Mouse (Mus musculus) left cerebral cortex, adult 8-10 months (tissue): Measurements from ENCODE around the gene Ptges3l. TPM values are rescaled to one million over a fixed set of nuclear protein-coding genes. Genes with fewer than 3 reads are reported as not detected.
"Not testable (repeated sequence)": the region's sequence is repeated elsewhere in the genome, so short reads cannot be mapped to it uniquely, and the experiment has no call there.

Experiments
- DNase-seq, 2 experiments: peaks; one replicate each; pipeline ENCODE4 v3.0.0; 2022; ENCODE audit warnings: low spot score in 2 of 2
- total RNA-seq, 4 experiments: library from RNA; stranded (reverse); gene quantifications; 2 replicates each; pipeline ENCODE4 v1.2.4; 2022

Gene Ptges3l
- total RNA-seq, 4 experiments from 2014 or later: 2.1 to 3.5 (median 3.1) TPM

DNA sequence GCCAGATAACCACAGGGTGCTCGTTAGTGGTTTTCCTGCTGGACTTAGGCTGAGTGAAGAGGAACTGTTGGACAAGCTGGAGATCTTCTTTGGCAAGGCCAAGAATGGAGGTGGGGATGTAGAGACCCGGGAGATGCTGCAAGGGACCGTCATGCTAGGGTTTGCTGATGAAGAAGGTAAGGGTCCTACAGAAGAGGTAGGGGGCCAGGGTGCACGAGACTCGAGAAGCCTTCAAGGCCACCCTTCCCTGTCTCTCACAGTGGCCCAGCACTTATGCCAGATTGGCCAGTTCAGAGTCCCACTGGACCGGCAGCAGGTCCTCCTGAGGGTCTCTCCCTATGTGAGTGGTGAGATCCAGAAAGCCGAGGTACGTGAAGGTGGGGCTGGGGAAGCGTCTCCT lies 32.5 kb upstream of the Ptges3l start:
- no peak for DNase-seq

DNA sequence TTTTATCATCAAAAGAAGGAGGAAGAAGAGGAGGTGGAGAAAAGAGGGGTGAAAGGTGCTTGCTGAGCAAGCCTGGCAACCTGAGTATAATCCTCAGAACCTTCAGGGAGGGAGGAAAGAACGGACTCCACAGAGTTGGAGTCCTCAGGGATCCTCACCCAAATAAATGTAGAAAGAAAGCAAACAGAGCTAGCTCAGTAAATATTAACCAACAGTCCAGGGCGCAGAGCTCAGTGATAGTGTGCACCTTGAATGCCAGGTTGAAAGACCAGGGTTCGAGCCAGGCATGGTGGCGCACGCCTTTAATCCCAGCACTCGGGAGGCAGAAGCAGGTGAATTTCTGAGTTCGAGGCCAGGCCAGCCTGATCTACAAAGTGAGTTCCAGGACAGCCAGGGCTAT lies 30.5 kb upstream of the Ptges3l start:
- no peak for DNase-seq

DNA sequence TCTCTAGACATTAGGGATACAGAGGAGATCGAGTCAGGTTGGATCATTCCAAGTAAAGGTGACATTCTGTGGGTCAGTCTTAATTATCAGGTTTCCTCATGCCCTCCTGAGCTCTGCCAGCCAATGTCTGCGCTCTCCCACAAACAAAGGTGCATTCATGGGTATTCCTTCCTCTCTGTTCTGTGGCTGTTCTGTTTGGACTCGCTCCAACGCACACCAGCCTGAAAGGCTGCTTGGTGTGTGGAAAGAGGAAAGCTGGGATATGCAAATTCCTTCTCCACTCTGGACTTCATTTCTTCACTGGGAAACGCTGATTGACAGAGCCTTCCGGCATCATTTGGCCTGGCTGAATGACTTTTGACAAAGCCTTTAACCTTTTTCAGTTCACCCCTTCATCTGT lies 29.6 kb upstream of the Ptges3l start:
- DNase-seq: no peak

DNA sequence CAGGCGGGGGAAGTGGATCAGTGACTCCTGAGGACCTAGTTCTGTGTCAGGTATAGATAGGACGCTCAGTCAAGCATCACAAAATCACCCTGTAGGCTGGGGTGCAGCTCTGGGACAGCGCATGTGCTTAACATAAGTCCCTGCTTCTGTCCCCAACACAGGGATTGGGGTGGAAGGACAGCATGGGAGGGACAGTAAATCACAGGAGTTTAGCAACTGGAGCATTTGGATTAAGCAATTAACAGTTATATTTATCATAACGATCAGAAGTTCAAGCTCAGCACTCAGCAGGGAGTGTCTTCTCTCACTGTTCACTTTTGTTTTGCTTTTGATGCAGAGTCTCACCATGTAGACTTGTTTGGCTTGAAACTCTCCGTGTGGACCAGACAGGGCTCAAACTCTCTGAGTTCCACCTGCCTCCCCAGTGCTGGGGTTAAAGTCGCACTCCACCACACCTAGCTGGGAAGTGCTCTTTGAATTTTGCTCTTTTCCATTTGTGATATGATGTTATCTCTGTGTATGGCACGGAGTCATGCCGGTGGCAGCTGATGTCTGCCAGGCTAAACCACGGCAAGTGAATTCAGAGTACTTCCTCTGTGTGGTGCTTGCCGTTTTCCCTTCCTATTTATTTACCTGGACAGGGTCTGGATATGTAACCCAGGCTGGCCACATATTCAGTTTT lies 27.1 kb upstream of the Ptges3l start:
- DNase-seq: no peak

DNA sequence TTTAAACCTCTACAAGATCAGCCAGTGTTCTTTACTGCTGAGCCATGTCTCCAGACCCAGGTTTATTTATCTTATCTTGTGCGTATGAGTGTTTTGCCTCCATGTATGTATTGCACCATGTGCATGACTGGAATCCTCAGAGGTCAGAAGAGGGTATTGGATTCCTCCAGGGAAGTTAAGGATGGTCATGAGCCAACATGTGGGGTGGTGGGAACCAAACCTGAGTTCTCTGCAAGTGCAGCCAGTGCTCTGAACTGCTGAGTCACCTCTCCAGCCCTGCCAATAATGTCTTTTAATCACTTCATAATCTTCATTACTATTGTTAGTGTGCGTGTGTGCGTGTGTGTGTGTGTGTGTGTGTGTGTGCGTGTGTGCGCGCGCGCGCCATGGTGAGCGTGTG lies 26.4 kb upstream of the Ptges3l start:
- DNase-seq: no peak

DNA sequence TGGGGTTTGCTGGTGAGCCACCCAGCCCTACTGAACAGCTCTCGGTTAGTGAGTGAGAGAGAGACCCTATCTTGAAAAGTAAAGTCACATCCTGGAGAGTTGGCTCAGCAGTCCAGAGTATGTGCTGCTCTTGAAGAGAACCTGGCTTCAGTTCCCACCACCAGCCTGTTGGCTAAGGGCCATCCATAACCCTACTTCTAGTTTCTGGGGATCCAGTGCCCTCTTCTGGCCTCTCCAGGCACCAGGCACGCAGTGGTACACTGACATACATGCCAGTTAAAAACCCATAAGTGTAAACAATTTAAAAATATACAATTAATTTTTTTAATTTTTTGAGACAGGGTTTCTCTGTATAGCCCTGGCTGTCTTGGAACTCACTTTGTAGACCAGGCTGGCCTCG lies 25.3 kb upstream of the Ptges3l start:
- DNase-seq: no peak

DNA sequence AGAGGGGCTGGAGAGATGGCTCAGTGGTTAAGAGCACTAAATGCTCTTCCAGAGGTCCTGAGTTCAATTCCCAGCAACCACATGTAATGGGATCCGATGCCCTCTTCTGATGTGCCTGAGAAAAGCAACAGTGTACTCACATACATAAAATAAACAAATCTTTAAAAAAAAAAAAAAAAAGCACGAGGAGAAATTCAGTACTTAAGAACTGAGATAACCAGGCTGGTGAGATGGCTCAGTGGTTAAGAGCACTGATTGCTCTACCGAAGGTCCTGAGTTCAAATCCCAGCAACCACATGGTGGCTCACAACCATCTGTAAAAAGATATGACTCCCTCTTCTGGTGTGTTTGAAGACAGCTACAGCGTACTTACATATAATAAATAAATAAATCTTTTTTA lies 24.5 kb upstream of the Ptges3l start:
- DNase-seq: not testable (repeated sequence)

DNA sequence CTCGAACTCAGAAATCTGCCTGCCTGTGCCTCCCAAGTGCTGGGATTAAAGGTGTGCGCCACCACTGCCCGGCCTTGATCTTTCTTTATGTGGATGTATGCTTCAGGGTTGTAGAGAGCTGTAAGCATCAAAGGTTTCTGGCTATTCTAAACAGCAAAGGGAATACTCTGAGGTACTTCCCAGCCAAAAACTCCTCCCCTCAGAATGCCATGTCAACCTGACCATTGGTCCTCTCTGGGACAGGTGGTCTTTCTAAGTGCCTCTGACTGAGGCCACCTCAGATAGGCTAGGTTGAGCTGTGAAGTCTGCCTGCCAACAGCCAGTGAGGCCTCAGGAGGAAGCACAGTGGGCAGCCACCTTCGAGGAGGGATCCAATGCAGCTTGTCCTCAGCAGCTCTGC lies 23.8 kb upstream of the Ptges3l start:
- DNase-seq: no peak

DNA sequence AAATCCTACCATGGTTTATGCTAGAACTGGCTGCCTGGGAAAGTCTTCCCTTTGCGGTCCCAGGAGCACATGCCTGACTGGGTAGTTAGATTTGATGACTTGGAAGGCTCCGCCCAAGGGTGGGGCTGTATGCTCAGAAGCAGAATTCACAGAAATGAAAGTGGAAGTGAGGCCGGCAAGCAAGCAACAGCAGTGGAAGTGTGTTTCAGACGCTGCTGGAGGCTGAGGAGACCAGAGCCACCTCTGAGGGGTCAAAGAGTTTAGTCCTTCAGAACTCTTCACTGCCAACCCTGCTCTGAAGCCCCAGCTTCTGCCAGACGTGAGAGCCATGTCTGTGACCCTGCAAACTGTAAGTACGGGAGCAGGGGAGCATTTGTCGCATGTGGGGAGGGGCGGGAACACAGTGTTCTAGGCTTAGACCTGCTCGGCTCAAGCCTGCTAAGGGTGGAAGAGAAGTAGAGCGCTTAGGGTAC lies 23.2 kb upstream of the Ptges3l start, which contains the start of gene Ifi35:
Ifi35 (plus strand) TSS at position 134 of the 473 bp plus-strand sequence.
- DNase-seq: no peak

DNA sequence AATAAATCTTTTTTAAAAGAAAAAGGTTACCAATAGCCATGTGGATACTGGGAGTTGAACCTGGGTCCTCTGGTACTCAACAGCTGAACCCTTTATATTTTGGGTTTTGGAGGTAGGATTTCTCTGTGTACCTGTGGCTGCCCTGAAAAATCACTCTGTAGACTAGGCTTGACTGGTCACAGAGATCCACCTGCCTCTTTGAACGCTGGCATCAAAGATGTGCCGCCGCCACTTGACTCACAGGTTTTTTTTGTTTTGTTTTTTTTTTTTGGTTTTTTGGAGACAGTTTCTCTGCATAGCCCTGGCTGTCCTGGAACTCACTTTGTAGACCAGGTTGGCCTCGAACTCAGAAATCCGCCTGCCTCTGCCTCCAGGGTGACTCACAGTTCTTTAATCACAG lies 22.7 kb upstream of the Ptges3l start:
- DNase-seq: no peak

DNA sequence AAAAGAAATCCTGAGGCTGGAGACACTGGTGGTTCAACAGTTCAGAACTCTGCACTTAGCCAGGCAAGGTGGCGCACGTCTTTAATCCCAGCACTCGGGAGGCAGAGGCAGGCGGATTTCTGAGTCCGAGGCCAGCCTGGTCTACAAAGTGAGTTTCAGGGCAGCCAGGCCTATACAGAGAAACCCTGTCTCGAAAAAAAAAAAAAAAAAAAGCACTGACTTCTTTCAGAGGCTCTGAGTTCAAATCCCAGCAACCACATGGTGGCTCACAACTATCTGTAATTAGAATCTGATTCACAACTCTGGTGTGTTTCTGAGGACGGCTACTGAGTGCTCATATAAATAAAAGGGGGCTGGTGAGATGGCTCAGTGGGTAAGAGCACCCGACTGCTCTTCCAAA lies 21.7 kb upstream of the Ptges3l start:
- DNase-seq: not testable (repeated sequence)

DNA sequence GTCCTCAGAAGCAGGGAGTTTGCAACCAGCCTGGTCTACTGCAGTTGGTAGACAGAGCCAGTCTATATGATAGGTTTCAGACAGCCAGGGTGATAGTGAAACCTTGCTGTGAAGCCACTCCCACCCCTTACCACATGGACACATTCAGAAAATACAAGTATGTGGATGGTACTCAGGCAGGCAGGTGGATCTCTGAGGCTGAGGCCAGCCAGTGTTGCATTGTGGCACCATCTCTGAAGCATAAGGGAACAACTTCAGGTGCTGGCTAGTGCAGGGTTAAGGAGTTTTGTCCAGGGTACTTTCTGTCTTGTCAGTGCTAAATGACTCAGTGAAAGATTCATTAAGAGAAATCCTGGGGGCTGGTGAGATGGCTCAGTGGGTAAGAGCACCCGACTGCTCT lies 21.2 kb upstream of the Ptges3l start:
- no peak for DNase-seq

DNA sequence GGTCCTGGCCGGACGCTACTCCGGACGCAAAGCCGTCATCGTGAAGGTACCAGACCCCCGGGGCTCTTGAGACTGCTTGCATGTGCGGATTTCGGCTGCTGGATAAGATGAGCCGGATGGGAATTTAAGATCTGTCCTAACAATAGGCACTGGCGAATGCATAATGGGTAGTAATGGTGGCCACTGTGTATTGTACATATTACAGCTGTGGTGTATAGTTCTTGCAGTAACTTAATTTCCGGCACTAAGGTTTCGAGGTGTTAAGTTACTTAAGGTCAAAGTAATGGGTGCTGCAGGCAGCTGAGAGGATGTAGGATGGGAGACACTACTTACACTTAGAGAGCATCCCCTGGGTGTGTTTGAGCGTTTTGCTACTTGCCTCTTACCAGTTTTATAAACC lies 17.6 kb upstream of the Ptges3l start:
- DNase-seq: no peak

DNA sequence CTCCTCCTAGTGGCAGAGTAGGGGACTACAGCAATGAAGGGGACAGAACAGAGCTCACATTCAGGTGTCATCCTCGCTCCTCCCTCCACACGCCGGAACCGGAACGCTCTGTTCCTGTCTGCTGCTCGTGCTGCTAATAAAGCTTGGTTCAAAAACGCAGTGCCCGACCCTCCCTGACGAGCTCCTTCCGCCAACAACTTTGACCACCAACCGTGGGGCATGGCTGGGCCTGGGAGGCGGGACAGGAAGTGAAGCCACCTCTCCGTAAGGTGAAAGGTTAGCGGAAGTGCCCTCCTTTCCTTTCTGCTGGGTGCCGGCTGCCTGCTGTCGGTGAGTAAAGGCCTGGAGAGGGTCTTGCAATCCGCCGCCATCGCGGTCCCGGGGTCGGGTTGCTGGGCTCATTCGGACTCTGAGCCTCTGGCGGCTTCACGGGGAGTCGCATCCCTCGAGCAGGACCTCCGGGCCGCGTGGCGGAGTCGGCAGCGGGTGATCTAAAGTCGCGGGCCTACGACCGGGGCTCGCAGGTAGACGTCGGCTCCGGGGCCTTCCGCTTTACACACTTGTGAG lies 17.1 kb upstream of the Ptges3l start, which contains the start of gene Rpl27:
Rpl27 (plus strand) TSS at position 172 of the 567 bp plus-strand sequence.
- DNase-seq: peak; percentile 86 to 98

DNA sequence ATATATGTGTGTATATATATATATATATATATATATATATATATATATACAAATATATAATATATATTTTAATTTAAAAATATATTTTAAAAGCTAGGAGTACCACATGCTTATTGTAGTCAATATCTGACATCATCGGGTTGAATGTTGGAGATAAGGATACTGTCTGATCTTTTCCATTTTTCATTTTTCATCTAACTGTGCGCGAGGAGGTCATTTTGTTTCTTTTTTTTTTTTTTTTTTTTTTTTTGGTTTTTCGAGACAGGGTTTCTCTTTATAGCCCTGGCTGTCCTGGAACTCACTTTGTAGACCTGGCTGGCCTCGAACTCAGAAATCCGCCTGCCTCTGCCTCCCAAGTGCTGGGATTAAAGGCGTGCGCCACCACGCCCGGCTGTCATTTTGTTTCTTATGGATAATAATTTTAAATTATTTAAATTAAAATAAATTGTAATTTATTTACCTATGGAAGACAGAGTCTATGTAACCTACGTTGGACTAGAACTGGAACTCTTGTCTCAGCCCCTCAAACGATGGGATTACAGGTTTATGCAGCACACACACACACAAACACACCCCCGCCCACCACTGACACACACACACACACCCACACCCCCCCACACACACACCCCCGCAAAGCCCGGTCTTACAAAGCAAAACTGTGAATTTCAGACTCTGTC lies 16.5 kb upstream of the Ptges3l start:
- not testable (repeated sequence) for DNase-seq

DNA sequence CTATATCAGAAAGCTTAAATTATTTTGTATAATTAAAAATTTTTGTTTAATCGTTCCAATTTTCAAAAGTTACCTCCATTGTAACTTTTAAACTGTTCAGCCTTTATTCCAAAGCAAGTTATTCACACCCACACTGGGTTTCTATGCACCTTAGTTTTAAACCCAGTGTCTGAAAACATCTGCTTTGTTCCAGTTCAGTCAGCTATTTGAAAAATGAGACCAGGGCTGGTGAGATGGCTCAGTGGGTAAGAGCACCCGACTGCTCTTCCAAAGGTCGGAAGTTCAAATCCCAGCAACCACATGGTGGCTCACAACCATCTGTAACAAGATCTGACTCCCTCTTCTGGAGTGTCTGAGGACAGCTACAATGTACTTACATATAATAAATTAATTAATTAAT lies 12.9 kb upstream of the Ptges3l start:
- DNase-seq: not testable (repeated sequence)

DNA sequence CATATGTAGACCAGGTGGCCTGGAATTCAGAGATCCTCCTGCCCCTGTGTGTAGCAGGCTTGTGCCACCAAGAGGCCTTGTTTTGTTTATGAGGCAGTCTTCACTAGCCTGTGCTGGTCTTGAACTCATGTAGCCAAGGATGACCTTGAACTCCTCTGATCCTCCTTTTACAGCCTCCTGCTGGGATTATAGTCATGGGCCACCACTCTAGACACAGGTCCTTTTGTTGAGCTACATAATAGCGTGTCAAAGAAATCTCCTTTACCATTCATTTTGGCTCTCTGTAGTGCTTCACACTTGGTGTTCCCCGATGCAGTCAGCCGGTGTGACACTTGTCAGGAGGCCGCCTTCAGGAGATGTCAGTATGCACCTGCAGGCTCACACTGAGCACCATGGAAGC lies 11.8 kb upstream of the Ptges3l start:
- DNase-seq: no peak

DNA sequence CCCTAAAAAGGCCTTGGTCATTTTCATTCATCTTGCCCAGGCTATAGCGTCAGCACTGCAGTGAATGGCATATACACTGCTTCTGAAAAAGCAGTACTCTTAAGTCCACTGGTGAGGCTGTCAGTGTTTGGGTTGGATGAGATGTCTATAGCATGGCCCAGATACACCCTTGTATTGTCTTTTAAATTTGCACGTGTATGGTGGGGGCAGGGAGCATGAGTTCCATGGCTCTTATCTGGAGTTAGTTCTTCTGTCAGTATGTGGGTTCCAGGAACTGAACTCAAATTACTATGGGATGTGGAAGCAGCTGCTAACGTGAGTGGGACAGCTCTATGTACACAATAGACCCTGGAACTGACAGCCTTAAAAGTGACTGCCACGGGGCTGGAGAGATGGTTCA lies 10.7 kb upstream of the Ptges3l start:
- DNase-seq: no peak

DNA sequence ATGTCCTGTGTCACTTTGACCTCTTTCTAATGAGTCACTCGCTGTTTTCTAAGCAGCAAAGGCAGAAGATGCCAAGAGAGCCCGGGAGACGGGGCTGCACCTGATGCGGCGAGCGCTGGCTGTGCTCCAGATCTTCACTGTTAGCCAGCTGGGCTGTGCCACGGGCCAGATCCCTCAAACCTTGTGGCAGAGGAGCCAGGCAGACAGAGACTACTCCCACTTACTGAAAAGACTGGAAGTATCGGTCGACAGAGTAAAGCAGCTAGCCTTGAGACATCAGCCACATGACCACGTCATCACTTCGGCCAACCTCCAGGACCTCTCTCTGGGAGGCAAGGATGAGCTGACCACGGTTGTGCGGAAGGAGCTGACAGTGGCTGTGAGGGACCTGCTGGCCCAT lies 8.3 kb upstream of the Ptges3l start:
- no peak for DNase-seq

DNA sequence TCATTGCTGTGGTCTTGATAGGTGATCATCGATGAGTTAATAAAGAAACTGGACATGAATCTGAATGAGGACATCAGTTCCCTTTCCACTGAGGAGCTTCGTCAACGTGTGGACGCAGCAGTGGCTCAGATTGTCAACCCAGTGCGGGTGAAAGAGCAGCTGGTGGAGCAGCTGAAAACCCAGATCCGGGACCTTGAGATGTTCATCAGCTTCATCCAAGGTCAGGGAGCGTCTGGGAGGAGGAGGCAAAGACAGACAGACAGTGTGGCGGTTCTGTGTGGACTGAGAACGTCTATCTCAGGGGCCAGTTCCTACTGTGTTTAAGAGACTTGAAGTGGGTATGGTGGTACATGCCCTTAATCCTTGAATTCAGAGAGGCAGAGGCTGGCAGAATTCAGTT lies 6.2 kb upstream of the Ptges3l start:
- no peak for DNase-seq

DNA sequence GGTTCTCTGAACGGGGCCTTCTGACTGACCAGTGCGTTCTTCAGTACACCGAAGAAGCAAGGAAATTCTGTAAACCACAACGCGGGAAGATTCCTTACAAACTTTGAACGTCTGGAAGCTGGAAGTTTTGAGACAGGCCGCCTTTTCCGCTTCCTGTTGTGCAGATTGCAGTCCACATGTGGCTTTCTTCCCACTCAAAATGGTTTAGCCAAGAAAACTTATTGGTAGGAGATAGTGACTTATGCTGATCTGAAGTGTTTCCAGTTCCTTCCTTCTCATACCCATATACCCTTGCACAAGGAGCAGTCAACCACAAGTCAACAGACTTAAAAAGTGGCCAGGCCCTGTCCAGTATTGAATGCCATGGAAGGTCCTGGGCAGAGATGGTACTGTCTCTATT lies 1.0 kb upstream of the Ptges3l start:
- no peak for DNase-seq

DNA sequence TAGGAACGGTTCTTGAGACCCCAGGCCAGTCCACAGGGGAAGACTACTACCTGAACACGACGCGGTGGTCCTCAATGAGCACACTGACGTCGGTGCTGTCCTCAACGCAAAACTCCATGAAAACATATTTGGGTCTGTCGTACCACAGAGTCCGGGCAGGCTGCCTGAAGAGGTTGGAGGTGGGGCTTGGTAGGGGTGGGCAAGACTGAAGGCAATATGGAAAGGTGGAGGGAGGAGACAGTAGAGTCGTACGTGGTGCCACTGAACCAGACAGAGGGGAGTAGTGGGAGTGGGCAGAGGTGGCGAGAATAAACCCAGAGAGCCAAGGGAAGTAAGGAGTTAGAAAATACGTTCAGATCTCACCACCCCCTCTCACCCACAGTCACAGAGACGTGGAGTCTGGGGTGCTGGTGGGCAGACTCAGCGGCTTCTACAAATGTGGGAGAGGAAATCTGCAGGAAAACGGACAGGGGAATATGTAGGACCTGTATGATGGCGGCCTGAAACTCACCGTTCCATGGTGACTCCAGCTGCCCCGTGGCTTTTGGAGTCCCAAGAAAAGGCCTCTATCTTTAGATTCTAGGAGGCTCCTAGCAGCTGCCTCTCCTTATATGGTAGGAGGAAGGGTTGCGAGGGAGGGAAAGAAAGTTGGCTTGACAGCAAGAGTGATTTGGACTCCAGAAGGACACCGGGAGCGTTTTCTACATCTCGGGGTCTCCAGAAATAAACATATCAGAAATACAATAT lies 855 bp downstream of the Ptges3l start, which contains the start of gene Gm27029:
Gm27029 (minus strand) TSS at position 692 of the 747 bp plus-strand sequence.
- DNase-seq: peak; percentile 32 to 33
